Mouse (Mus musculus) brain, embryonic 14.5 days (tissue): ENCODE measurements around the gene Rad52. TPM values are rescaled to one million over a fixed set of nuclear protein-coding genes. Genes with fewer than 3 reads are reported as not detected.

Source experiments
- DNase-seq: peaks from one replicate; pipeline ENCODE4 v3.0.0-alpha.2; 2011; ENCODE audit warnings: low read depth
- CTCF ChIP-seq: fragments of 200-500 bp; IDR thresholded peaks from 2 replicates; pipeline ENCODE4 v1.5.1; 2012; ENCODE audit warnings: inconsistent platforms, mild to moderate bottlenecking, moderate library complexity, borderline replicate concordance; ENCODE audit not compliant: insufficient read depth, insufficient read length; ENCODE audit errors: extremely low read depth
- POLR2A ChIP-seq: fragments of 200-500 bp; IDR thresholded peaks from 2 replicates; pipeline ENCODE4 v1.6.1; 2012; ENCODE audit warnings: mild to moderate bottlenecking, inconsistent platforms, borderline replicate concordance; ENCODE audit not compliant: poor library complexity, insufficient read depth, insufficient read length, severe bottlenecking; ENCODE audit errors: extremely low read depth
- polyA plus RNA-seq: library from polyadenylated mRNA; depleted of rRNA; stranded (reverse); fragments of >200 nt; gene quantifications from 2 replicates; pipeline ENCODE4 v1.2.3, GENCODE M21; 2012; rRNA removed

Gene Rad52
- polyA plus RNA-seq, 1 experiment = 47.4 TPM

GRCm38 (mm10) chr6:119922544-119922943 lies 20.0 kb downstream of the Rad52 start:
- TF ChIP-seq POLR2A = no peak
- TF ChIP-seq CTCF = no peak
- DNase-seq = no peak

GRCm38 (mm10) chr6:119924235-119925005 lies 21.9 kb downstream of the Rad52 start:
- TF ChIP-seq CTCF (peak; percentile 51; the same call in 1 of the 2 replicates), POLR2A (no peak)
- DNase-seq = peak; percentile 70

Other genes starting within 250 kb of the Rad52 start
- 35.8 and 59.9 TPM in 2 replicates for gene Erc1, start 54.5 kb upstream of the Rad52 start, polyA plus RNA-seq
- 113 and 135 TPM in 2 replicates for gene Wnk1, start 136.0 kb downstream of the Rad52 start, polyA plus RNA-seq
- not detected in 2 replicates for gene Ninj2, start 190.7 kb downstream of the Rad52 start, polyA plus RNA-seq